Mouse (Mus musculus) regulatory T cell (primary cell): ENCODE data around the gene Asic2.

Experiments
- in situ Hi-C: fragments of 300-600 bp; cut with MboI, MseI; formaldehyde crosslinking; loops from one replicate; pipeline ENCODE4 v1.15.1; 2025; ENCODE audit warnings: high pct_unique_total_duplicates

Gene Asic2

DNA sequence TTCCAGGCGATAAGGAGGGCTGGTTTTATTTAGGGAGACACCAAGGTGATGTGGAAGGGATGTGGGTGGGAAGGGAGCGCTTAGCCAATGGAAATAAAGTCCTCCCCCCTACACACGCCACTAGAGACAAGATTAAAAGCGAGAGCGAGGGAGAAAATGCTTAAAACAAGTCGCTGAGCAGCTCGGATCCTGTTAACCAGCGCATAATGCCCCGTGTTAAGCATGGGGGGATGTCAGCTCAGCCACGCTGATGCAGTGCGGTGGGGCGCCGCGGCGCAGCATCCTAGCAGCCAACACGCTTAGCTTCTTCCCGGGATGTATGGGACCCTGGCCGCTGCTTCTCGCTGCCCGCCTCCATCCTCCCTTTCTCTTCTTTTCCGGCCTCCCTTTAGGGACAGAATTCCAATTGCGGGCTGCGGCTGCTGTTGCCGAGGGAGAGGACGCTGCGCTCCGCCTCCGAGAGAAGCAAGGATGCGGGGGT lies at the start of gene Asic2:
Asic2 (minus strand) TSS at position 57 of the 481 bp plus-strand sequence.
- in situ Hi-C loops = no loop called here

DNA sequence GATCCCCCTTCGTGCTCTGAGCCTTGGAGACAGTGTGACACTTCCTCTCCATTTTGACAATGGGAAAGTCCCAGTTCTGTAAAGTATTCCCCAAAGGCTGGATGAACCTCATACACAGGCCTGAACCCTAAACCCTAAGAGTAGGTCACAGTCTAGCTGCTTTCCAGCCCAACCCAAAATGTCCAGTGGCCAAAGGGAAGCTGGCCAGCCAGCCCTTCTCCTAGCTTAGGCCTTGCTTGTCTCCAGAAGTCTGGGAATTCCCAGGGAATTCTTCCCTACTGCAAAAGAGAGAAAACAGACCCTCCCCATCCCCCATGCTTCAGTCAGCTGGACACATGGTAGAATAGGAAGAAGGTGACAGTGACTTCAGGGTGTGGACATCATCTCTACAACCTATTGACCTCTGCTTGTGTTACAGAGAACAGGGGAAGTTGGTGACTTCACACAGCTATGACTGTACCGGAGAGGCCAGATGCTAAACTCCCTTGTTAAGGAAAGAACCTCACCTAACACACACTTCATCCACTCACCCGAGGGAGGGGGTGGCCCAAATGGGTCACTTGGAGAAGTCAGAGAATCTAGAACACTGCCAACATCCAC lies 48.0 kb upstream of the Asic2 start:
- in situ Hi-C loops = loop anchor here (25.0 kb wide), 1 partner anchor 821 kb away; no protein-coding TSS in a partner anchor

DNA sequence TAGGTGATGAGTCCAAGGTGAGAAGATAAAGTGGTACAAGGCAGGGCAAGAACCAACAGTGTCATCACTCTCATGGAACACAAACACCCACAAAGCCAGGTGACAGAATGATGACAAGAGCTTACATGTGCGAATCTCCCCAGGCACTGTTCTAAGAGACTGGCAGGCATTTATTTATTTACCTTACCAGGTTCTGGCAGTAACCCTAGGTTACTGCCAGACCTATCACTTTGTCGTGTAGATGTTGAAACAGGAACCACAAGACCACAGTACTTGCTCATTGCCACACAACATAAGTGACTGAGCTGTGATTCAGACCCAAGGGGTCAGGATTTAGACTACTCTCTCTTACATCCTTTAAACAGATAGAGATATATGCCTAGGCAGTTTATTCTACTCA lies 46.8 kb upstream of the Asic2 start:
- in situ Hi-C loops = loop anchor here (25.0 kb wide), 1 partner anchor 822 kb away; no protein-coding TSS in a partner anchor

DNA sequence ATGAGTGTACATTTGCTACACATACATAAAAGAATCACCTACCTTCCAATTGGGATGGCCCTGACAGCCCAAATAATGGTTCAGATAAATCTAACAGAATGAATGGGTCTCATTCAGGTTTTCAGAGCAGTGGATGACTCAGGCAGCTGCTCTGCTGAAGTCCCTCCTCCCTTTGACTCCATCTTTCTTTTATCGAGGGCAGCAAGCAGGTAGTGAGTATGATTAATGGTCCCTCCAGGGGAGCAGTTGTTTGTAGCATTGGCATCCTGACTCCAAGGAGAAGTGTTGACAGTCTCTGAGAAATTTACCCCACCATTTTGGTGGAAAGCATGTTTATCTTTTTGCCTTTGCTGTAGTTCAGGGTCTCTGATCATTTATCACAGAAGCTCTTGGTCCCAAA lies 45.5 kb upstream of the Asic2 start:
- in situ Hi-C loops = loop anchor here (25.0 kb wide), 1 partner anchor 824 kb away; no protein-coding TSS in a partner anchor

DNA sequence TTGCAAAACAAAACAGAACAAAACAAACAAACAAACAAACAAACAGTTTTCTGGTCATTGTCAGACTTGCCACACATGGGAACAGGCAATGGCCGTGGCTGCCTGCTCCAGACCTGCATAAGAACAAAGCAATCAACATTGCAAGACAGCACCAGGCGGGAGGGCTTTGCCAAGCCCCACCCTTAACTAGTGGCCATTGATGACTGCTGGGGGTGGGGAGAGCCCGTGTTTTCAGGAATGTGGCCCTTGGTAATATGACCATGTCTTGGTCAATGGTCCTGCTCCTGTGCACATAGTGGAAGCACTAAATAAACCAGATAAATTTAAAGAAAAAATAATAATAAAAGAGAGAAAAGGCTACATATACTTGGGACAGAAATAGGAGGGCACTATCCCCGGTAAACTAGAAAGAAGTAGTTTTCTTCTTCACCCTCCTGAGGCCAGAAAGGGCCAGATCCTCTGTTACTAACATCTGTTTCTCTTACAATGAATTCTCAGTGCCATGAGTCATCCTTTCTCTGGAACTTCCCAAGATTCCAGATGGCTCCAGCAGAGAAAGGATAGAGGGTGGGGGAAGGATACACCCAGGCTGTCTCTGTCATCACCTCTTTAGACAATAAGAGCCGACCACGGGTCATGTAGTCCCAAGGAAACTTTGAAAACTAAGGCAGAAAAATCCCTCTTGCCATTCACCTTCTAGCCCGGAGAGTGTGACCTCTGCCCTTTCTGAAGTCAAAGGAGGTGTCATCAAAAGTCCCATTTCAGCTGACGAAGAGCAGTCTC lies 43.3 kb upstream of the Asic2 start:
- in situ Hi-C loops = loop anchor here (25.0 kb wide), 1 partner anchor 826 kb away; no protein-coding TSS in a partner anchor

DNA sequence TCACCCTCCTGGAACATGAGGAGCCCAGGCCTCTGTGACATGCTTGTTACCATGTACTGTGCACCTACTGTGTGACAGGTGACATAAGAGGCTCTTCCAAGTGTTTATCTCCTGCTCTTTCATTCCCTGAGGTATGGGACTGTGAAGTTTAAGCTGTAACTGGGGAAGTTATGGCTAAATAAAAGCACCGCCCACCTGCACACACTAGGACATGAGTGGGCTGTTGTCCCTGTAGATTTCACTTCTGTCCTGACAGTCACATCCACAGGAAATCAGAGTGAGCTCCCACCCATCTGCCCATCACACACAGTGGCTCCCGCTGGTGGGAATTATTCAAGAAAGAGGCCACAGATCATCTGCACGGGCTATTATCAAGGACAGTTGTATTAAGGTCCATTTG lies 41.9 kb upstream of the Asic2 start:
- in situ Hi-C loops = loop anchor here (25.0 kb wide), 1 partner anchor 827 kb away; no protein-coding TSS in a partner anchor

DNA sequence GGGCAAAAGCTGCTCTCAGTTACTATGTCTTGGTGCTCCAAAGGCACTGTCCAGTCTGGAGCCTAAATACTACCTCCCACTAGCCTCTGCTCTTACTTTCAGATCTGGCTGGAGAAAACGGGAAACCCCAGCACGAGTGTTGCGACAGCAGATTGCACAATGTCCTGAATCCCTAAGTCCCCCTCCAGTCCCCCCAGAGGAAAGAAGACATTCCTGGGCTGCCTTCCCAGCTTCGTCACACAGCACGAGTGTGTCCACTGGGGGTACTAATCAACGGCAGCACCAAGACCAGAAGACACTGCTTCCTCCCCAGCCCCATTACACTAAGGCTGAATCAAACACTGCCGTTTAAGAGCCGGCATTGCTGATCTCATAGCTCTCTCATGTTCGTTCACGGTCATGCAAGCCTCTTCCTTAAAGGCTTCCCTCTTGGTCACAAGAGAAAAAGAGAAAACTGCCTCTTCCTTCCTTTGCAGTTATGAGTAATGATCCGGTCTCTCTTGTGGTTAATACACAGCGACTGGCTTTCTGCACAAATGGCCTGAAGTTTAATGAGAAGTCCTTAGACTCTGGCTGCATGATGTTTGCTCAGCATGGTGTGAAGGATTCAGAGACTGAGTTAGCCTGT lies 38.7 kb upstream of the Asic2 start:
- in situ Hi-C loops = loop anchor here (25.0 kb wide), 1 partner anchor 830 kb away; no protein-coding TSS in a partner anchor

DNA sequence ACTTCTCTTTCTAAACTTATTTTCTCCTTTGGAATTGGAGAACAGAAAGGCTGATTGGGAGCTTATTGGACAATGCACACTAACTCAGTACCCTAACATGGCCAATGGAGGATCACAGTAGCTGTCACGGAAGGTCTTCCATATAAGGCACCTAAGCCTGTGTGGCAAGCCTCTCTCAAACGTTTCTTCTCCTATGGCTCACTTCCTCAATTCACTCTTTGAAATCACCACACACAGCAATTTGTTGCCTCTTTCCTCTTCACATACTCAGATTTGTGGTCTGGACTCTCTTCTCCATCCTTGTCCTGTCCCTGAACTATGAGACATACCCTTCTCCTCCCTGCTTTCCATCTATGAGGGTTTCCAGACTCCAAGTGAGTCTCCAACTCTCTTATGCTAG lies 36.6 kb upstream of the Asic2 start:
- in situ Hi-C loops = loop anchor here (25.0 kb wide), 1 partner anchor 832 kb away; no protein-coding TSS in a partner anchor

DNA sequence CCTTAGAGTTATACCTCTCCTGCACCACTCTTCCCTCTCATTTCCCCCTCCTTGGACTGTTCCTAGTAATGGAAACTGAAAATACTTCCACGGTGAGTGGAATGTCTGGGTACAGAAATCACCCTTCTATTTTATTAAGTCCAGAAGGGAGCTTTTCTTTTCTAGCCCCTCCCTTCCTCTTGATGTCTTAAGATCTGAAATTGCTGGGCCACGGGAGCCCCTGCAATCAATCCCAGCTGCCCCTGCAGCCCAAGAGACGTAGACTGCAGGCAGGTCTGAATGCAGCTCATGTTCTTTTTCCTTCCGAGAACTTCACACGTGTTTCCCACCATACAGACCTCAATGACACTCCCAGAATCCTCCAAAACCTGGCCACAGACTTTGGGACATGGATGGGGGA lies 32.3 kb upstream of the Asic2 start:
- in situ Hi-C loops = loop anchor here (25.0 kb wide), 1 partner anchor 837 kb away; no protein-coding TSS in a partner anchor

DNA sequence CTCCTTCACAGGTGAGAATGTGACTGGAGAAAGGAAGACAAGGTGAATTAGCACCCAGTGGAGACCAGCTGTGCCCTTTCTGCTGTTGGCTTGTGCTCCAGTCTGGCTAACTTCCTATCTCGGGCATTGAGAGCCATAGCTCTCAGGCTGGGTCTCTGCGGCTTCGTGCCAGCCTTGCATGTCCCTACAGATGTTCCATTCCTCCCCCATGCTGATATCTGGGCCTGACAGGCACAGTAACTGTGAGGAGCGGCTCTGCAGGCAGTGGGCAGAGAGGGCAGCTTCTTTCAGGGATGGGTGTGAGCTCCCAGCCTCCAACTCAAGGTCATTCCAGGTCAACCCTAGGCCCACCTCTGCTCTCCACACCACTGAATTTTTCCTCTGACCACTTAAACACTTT lies 31.2 kb upstream of the Asic2 start:
- in situ Hi-C loops = loop anchor here (5.0 kb wide), 1 partner anchor 178 kb away; no protein-coding TSS in a partner anchor

DNA sequence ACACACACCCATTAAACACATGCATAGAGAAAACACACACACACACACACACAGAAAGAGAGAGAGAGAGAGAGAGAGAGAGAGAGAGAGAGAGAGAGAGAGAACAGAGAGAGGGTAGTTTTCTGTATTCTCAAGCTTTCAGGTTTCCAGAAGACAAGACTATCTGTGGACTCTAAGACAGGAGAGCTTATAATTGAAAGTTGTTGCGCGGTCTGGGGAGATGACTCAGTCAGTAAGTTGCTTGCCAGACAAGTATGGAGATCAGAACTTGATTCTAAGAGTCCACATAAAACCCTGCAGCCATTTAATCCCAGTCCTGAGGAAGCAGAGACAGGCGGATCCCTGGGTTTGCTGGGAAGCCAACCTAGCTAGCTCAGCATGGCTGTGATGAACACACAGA lies 30.4 kb upstream of the Asic2 start:
- in situ Hi-C loops = loop anchor here (5.0 kb wide), 1 partner anchor 179 kb away; no protein-coding TSS in a partner anchor

DNA sequence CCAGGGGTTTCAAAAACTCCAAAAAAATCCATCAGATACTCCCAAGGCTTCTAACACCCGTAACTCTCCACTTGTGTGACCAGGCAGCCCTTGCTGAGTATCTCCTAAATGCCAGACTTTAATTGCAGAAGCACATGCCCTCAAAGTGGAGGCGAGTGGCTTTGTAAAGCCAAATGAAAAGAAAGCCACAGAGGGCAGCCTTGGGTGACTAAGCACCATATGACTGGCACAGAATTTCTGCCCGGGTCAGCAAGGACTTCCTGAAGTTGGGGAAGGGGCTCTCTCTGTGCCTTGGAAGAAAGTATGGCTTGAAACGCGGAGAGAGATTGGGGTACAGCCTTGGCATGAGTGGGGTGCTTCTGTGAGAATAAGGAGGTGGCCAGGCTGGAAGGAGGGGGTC lies 28.8 kb upstream of the Asic2 start:
- in situ Hi-C loops = loop anchor here (5.0 kb wide), 1 partner anchor 180 kb away; no protein-coding TSS in a partner anchor

DNA sequence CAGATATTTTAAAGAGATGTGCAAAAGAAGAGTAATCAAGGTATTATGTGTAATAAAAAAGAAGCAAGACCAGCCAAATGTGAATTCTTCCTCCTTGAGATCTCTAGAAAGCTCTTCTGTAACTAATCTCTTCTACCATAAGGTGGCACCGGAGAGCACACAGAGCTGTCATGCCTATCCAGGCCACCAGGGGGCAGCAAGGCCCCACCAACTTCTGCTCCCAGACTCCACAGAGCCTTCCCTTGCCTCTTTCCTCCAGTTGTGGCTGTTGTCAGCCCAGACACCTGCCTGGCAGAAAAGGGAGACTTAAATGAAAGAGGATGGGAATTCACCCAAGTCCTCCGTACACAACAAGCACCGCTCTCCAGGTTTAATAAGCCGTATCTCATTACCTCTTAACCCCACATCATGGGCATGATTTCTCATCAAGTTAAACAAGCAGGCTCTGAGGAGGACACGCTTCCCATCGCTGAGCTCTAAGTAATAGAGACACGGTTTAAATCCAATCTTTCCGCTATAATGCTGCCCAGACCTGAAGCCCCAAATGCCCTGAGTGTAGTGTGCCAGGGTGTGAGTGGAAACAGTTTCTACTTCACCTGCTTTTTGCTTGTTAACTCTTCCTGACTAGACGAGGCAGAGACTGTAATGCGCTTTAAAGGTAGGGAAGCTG lies 28.1 kb upstream of the Asic2 start:
- in situ Hi-C loops = loop anchor here (5.0 kb wide), 1 partner anchor 181 kb away; no protein-coding TSS in a partner anchor

DNA sequence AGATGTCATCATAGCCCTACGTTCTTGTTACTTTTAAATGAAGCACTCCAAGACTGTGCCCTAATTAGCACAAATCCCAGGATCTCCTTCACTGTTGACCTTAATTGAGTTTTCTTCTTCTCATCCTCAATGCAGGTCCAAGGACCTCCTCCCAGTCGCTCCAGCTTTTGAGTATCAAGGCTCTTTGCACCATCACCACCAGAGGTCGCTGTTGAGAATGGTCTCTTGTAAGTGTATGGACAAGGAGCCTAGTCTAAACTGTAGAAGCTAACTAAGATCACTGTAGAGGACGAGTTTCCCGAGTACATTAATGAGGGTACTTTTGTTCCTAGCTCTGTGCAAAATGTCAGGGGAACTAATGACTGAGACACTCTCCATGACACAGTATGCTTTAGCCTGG lies 14.9 kb upstream of the Asic2 start:
- in situ Hi-C loops = no loop called here

DNA sequence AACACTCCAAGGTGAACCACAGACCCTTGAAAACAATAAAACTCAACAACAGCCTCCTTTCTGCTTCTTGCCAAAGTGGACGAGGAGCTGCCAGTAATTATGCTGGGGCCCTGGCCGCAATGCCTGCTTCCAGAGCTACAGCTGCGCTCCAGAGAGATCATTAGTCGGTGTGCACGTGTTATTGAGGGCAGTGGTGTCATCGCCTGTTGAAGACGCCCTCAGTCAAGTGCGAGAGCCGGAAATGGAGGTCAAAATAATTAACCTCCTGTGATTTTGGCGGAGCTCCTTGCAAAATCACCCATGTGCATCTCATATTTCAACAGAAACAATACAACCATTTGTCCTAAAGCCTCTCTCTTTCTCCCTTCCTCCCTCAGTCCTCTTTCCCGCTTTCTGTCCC lies 13.9 kb upstream of the Asic2 start:
- in situ Hi-C loops = no loop called here

DNA sequence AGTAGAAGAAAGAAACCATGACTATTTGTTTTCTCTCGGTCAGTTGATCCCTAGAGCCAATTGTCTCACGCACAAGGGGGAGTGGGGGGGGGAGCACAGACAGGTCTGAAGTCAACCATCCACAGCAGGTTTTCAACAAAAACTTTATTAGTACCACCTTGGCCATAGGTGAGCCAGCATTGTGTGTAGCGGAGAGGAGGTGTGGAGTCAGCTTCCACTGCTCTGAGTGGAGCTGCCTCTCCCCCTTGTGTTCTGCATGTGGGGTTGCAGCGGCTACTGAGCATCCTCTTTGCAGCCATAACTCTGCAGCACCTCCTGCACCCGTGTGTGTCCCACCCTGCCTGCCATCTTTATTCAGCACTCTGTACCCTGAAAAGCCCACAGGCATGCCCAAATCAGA lies 6.3 kb upstream of the Asic2 start:
- in situ Hi-C loops = no loop called here

DNA sequence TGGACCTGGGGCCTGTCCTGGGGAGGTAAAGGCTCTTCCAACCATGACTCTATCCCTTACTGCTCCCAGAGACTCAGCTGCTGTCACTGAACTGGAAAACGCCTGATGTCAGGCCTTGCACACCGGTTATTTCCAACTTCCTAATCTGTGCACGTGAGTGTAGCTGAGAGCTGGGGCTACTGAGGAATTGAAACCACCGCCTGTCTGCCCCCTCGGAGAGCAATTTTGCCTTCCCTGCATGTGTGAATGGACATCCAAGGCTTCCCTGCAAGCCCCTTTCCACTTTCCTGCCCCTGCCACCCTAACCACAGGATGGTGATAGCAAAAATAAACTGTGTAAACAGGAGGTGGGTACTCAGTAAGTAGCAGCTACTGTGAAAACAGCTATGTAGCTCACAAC lies 5.4 kb upstream of the Asic2 start:
- in situ Hi-C loops = no loop called here

DNA sequence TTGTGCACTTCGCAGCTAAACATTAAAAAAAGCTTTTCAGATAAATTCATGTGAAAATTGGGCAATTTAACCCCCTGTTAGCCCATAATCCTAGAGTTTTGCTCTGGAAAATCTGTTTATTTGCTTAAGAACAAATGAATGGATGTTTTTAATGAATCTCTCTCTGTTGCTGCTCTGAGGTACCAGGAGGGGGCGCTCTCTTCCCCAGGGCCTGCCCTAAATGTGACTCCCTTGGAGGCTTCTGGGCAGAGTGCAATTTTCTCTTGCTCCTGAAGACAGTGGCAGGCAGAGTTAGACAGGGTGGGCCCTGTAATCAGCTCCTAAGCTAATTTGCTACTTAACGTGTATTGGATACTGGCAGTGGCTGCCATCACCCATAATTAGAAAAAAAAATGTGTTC lies 3.8 kb upstream of the Asic2 start:
- in situ Hi-C loops = no loop called here

DNA sequence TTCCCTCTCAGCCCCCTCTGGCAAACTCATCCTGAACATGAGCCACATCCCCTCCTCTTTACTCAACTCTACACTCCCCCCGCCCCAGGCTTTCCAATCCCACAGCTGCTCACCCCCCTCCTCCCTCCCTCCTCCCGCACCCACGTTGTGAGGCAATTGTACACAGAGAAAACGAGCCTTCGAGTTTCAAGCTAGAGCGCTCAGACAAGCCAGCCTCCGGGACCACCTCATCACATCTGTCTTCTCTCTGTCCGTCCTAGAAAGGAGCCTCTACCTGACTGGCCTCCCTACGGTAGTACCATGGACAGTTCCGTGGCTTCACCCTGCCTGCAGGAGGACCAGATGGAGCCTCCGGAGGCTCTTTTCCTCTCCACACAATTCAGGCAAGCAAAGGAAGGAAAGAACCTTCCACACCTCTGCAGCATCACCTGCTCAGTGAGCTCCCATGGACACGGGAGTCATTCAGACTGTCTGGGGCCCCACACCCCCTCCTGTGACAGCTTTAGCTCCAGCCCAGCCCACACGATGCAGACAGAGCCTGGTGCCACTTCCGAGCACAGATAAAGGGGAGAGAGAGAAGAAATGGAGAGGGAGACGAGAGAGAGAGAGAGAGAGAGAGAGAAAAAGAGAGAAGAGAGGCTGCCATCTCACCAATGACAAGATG lies 1.5 kb downstream of the Asic2 start:
- in situ Hi-C loops = no loop called here

DNA sequence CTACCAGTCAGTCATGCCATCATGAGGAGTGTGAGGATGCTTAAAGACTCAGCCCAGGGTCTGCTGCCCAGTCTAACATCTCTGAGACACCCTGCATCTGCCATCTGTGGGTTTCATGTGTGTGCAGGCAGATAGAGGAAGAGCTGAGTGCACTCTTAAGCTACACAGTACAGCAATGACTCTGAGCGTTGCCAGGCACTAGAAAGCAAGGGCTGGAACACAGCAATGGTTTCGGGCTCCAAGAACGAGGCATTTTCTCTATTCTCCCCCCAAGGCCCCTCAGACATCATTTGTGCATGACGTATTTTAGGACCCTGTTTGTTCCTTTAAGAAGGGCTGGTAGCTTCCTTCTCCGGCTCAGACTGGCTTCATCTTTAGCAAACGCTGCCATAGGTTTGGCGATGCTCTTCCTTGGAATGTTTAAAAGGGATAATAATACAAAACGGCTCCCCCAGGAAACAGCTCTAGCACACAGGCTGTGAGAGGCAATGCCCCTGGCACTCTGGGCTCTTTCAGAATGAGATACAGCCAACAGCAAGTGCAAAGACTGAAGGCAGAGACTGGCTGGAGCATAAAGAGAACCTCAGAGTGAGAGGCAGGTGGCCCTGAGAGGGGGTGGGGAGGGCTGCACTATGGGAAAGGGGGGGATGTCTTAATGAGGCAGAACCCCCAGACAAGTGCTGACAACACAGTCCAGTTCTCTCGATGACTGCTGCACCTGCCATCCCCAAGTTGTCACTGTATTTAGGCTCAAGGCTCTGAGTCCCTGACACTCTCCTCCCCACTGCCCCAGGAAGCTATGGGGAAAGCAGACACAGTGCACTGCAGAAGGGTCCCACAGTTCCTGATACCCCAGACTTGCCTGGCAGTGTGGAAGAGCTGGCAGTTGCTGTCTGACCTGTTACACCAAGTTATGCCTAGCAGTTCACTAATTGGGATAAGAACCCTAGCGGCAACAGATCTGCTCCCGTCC lies 2.3 kb downstream of the Asic2 start:
- in situ Hi-C loops = no loop called here
